Mouse (Mus musculus) left cerebral cortex, postnatal 14 days (tissue): ENCODE measurements around the gene Psmc5. TPM values are rescaled to one million over a fixed set of nuclear protein-coding genes. Genes with fewer than 3 reads are reported as not detected.

Source experiments
- DNase-seq, 2 experiments: peaks; one replicate each; pipeline ENCODE4 v3.0.0; 2021 to 2022; ENCODE audit warnings: low spot score in 2 of 2, mixed read lengths in 1 of 2
- intact Hi-C: fragments of 180-260 bp; cut with DNase I; formaldehyde crosslinking; loops from one replicate; pipeline ENCODE4 v1.15.1; 2025
- total RNA-seq, 2 experiments: library from RNA; stranded (reverse); gene quantifications; 2 replicates each; pipeline ENCODE4 v1.2.3; 2021

Psmc5 gene
- total RNA-seq, 2 experiments from 2014 or later: 145 TPM

- intact Hi-C loops: no loop called here
- no peak for DNase-seq
Observed at GRCm38 (mm10) chr11:106267311-106267852, 11.4 kb downstream of the Psmc5 start.

- no peak for DNase-seq
- intact Hi-C loops: no loop called here
Observed at GRCm38 (mm10) chr11:106267871-106268270, 11.9 kb downstream of the Psmc5 start.

GRCm38 (mm10) chr11:106268326-106269059 lies 12.5 kb downstream of the Psmc5 start:
- intact Hi-C loops: no loop called here
- DNase-seq: peak; percentile 48 to 69

- DNase-seq: no peak
- intact Hi-C loops: no loop called here
Observed at GRCm38 (mm10) chr11:106269060-106269431, 13.1 kb downstream of the Psmc5 start.

- no peak for DNase-seq
- intact Hi-C loops: loop anchor here (10.0 kb wide), 1 partner anchor 344 kb away; the partner anchor contains the start of gene Tex2
Observed at GRCm38 (mm10) chr11:106271131-106271793, 15.3 kb downstream of the Psmc5 start.

GRCm38 (mm10) chr11:106271794-106272643 lies 16.1 kb downstream of the Psmc5 start:
- no peak for DNase-seq
- intact Hi-C loops: loop anchor here (10.0 kb wide), 1 partner anchor 343 kb away; the partner anchor contains the start of gene Tex2

GRCm38 (mm10) chr11:106272644-106273310 lies 16.8 kb downstream of the Psmc5 start, which contains the start of gene Smarcd2:
TSS of gene Smarcd2 (minus strand) at chr11:106272972.
- peak; percentile 98 to 99 for DNase-seq
- intact Hi-C loops: loop anchor here (10.0 kb wide), 1 partner anchor 342 kb away; the partner anchor contains the start of gene Tex2

GRCm38 (mm10) chr11:106273311-106273684 lies 17.3 kb downstream of the Psmc5 start:
- intact Hi-C loops: loop anchor here (10.0 kb wide), 1 partner anchor 342 kb away; the partner anchor contains the start of gene Tex2

GRCm38 (mm10) chr11:106273811-106274210 lies 17.9 kb downstream of the Psmc5 start:
- intact Hi-C loops: loop anchor here (10.0 kb wide), 1 partner anchor 341 kb away; the partner anchor contains the start of gene Tex2
- no peak for DNase-seq

More at GRCm38 (mm10) chr11:106273311-106273684, 17.3 kb downstream of the Psmc5 start:
- DNase-seq: no peak

GRCm38 (mm10) chr11:106274374-106274773 lies 18.4 kb downstream of the Psmc5 start:
- DNase-seq: no peak
- intact Hi-C loops: loop anchor here (10.0 kb wide), 1 partner anchor 340 kb away; the partner anchor contains the start of gene Tex2

GRCm38 (mm10) chr11:106274971-106275411 lies 19.0 kb downstream of the Psmc5 start:
- no peak for DNase-seq
- intact Hi-C loops: loop anchor here (10.0 kb wide), 1 partner anchor 340 kb away; the partner anchor contains the start of gene Tex2

- peak; percentile 96 for DNase-seq
- intact Hi-C loops: loop anchor here (10.0 kb wide), 1 partner anchor 338 kb away; the partner anchor contains the start of gene Tex2
Observed at GRCm38 (mm10) chr11:106276454-106276853, 20.5 kb downstream of the Psmc5 start, which contains the start of gene Tcam1. TSS of gene Tcam1 (plus strand) at chr11:106276672.

- intact Hi-C loops: no loop called here
- DNase-seq: no peak
Observed at GRCm38 (mm10) chr11:106282452-106282851, 26.5 kb downstream of the Psmc5 start.

GRCm38 (mm10) chr11:106283371-106283770 lies 27.4 kb downstream of the Psmc5 start:
- intact Hi-C loops: no loop called here
- DNase-seq: no peak

- DNase-seq: no peak
- intact Hi-C loops: no loop called here
Observed at GRCm38 (mm10) chr11:106284126-106284525, 28.2 kb downstream of the Psmc5 start.

GRCm38 (mm10) chr11:106286206-106286605 lies 30.3 kb downstream of the Psmc5 start:
- no peak for DNase-seq
- intact Hi-C loops: no loop called here

- no peak for DNase-seq
- intact Hi-C loops: no loop called here
Observed at GRCm38 (mm10) chr11:106286987-106287386, 31.0 kb downstream of the Psmc5 start.

GRCm38 (mm10) chr11:106289369-106289768 lies 33.4 kb downstream of the Psmc5 start:
- DNase-seq: no peak
- intact Hi-C loops: no loop called here
